Mouse (Mus musculus) heart, embryonic 14.5 days (tissue): Measurements from ENCODE around the gene Aktip. TPM values are rescaled to one million over a fixed set of nuclear protein-coding genes. Genes with fewer than 3 reads are reported as not detected.

Source experiments
- ATAC-seq: fragments of 200-750 bp; cut with Nextera tagmentation; 2 replicates; pipeline ENCODE4 v1.8.0; 2017; ENCODE audit warnings: low read depth, moderate TSS enrichment; ENCODE audit not compliant: insufficient number of reproducible peaks, insufficient read depth, low FRiP score
- H3K27ac ChIP-seq, 2 experiments: fragments of 200-500 bp in 1 of 2; fragments of 300-500 bp in 1 of 2; sonication (generic) in 1 of 2; replicated peaks in 1 of 2; 2 replicates each; pipeline ENCODE4 v1.5.1; 2012 to 2014; ENCODE audit warnings: low read depth in 2 of 2, low read length in 2 of 2, control low read depth in 1 of 2, mild to moderate bottlenecking in 1 of 2, mixed read lengths in 1 of 2; ENCODE audit not compliant: control insufficient read depth in 1 of 2, insufficient read depth in 1 of 2
- H3K27me3 ChIP-seq: fragments of 300-500 bp; sonication (generic); 2 replicates; pipeline ENCODE4 v1.6.1; 2014; ENCODE audit warnings: mild to moderate bottlenecking, low read length, control low read depth; ENCODE audit not compliant: control insufficient read depth, insufficient read depth
- H3K36me3 ChIP-seq: fragments of 300-500 bp; sonication (generic); 2 replicates; pipeline ENCODE4 v1.6.1; 2014; ENCODE audit warnings: mild to moderate bottlenecking, control low read depth, low read length, mixed read lengths; ENCODE audit not compliant: control insufficient read depth, insufficient read depth
- H3K4me1 ChIP-seq, 2 experiments: fragments of 200-500 bp in 1 of 2; fragments of 300-500 bp in 1 of 2; sonication (generic) in 1 of 2; 2 replicates each; pipeline ENCODE4 v1.6.1; 2012 to 2014; ENCODE audit warnings: low read length in 2 of 2, control low read depth in 1 of 2, mixed read lengths in 1 of 2; ENCODE audit not compliant: control insufficient read depth in 2 of 2, insufficient read depth in 2 of 2
- H3K4me2 ChIP-seq: fragments of 300-500 bp; sonication (generic); 2 replicates; pipeline ENCODE4 v1.6.1; 2014; ENCODE audit warnings: mild to moderate bottlenecking, low read length
- H3K4me3 ChIP-seq, 2 experiments: fragments of 200-500 bp in 1 of 2; fragments of 300-500 bp in 1 of 2; sonication (generic) in 1 of 2; 2 replicates each; pipeline ENCODE4 v1.5.1; 2012 to 2014; ENCODE audit warnings: low read length in 2 of 2, mild to moderate bottlenecking in 2 of 2, control low read depth in 1 of 2, low read depth in 1 of 2, moderate library complexity in 1 of 2; ENCODE audit not compliant: control insufficient read depth in 1 of 2, insufficient read depth in 1 of 2
- H3K9ac ChIP-seq: fragments of 300-500 bp; sonication (generic); 2 replicates; pipeline ENCODE4 v1.6.1; 2014; ENCODE audit warnings: mild to moderate bottlenecking, low read length
- H3K9me3 ChIP-seq: fragments of 300-500 bp; sonication (generic); 2 replicates; pipeline ENCODE4 v1.6.1; 2016; ENCODE audit warnings: low read length, control low read depth; ENCODE audit not compliant: control insufficient read depth
- WGBS: fragments of 180-500 bp; shearing (Covaris S2); extraction: QIAGEN DNeasy Blood & Tissue Kit; methylation state at CpG from one replicate; pipeline ENCODE4 v1.1.7; 2014; 5-methylcytosine and 5-hydroxymethylcytosine counted together
- polyA plus RNA-seq: library from polyadenylated mRNA; unstranded; fragments of >200 nt; fragmentation: Nextera tagmentation; extraction: Ambion mirVana; gene quantifications from 2 replicates; pipeline ENCODE4 v1.2.1, GENCODE M21; 2014

Aktip gene
- polyA plus RNA-seq, 1 experiment from 2014 or later = 53.9 TPM

GRCm38 (mm10) chr8:91159959-91160800 lies 39.6 kb downstream of the Aktip start:
- Histone ChIP-seq H3K4me1 (no peaks in the 10 kb centered on the region), H3K4me2 (no peak overlapping the region), H3K27ac (no peak overlapping the region), H3K9me3 (peaks cover 3% of the 10 kb centered on the region; the same call in 1 of the 2 replicates), H3K27me3 (no peaks in the 10 kb centered on the region), H3K36me3 (no peaks in the 10 kb centered on the region), H3K9ac (no peak overlapping the region), H3K4me3 (no peak overlapping the region)
- ATAC-seq = no peak
- 68% methylated on average over 15 of the region's 15 CpGs for WGBS

DNA sequence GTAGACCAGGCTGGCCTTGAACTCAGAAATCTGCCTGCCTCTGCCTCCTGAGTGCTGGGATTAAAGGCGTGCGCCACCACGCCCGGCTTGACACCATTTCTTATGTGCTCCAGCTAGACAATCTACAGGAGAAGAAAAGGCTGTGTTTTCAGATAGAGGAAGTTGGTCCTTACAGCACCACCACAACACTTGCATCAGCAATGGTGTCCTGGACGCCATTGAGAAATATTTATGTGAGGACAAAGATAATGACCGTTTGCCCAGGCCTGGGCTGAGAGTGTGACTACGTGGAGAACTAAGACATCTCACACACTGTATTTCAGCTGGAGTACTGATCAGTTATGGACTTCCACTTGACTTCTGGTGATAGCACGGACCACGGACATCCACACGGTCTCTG lies 41.2 kb downstream of the Aktip start:
- H3K36me3 ChIP-seq = no peaks in the 10 kb centered on the region
- no peak overlapping the region for H3K4me3 ChIP-seq
- ATAC-seq = no peak
- no peaks in the 10 kb centered on the region for H3K27me3 ChIP-seq
- H3K9ac ChIP-seq = no peak overlapping the region
- no peak overlapping the region for H3K4me2 ChIP-seq
- 87% methylated on average over 10 of the region's 10 CpGs for WGBS
- H3K27ac ChIP-seq = no peak overlapping the region
- no peaks in the 10 kb centered on the region for H3K4me1 ChIP-seq
- H3K9me3 ChIP-seq = peaks cover 6% of the 10 kb centered on the region; the same call in 1 of the 2 replicates

GRCm38 (mm10) chr8:91154564-91154963 lies 45.2 kb downstream of the Aktip start:
- no peak overlapping the region for H3K27ac ChIP-seq
- H3K4me2 ChIP-seq = no peak overlapping the region
- ATAC-seq = no peak
- H3K4me3 ChIP-seq = no peak overlapping the region
- H3K9ac ChIP-seq = no peak overlapping the region
- H3K4me1 ChIP-seq = no peaks in the 10 kb centered on the region
- peaks cover 6% of the 10 kb centered on the region; the same call in 1 of the 2 replicates for H3K9me3 ChIP-seq
- H3K27me3 ChIP-seq = no peaks in the 10 kb centered on the region
- H3K36me3 ChIP-seq = no peaks in the 10 kb centered on the region
- 46% methylated on average over 6 of the region's 6 CpGs for WGBS

DNA sequence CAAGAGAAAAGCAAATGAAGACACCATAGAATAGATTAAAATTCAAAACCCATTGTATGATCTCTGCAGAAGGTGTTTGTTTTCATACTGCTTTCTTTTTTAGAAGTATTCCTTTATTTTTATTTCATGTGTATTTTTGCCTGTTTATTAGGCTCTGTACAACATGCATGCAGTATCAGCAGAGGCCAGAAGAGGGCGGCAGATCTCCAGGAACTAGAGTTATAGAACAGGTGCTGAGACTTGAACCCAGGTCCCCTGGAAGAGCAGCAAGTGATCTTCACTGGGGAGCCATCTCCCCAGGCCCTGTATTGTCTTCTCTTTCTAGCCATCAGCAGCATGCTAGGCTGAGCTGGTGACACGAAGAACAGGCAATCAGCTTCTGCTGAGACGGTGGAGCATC lies 45.9 kb downstream of the Aktip start:
- no peak overlapping the region for H3K4me2 ChIP-seq
- H3K9me3 ChIP-seq = peaks cover 6% of the 10 kb centered on the region; the same call in 1 of the 2 replicates
- no peaks in the 10 kb centered on the region for H3K36me3 ChIP-seq

DNA sequence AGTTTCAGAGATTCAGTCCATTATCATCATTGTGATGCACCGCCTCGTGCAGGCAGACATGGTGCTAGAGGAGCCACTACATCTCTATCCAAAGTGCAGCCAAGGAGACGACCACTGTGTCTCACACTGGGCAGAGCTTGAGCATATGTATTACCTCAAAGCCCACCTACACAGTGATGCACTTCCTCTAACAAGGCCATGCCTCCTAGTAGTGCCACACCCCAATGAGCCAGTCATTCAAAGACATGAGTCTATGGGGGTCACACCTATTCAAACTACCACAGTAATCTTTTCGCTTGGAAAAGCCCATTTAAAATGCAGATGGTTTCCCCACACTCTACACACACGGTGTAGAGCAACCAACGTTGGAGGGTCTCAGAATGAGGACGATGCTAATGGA lies 48.2 kb downstream of the Aktip start:
- peaks cover 6% of the 10 kb centered on the region; the same call in 1 of the 2 replicates for H3K9me3 ChIP-seq
- 85% methylated on average over 7 of the region's 7 CpGs for WGBS
- no peaks in the 10 kb centered on the region for H3K36me3 ChIP-seq
- no peak overlapping the region for H3K9ac ChIP-seq
- H3K4me3 ChIP-seq = no peak overlapping the region
- H3K27ac ChIP-seq = no peak overlapping the region
- ATAC-seq = no peak
- H3K4me2 ChIP-seq = no peak overlapping the region
- H3K27me3 ChIP-seq = no peaks in the 10 kb centered on the region
- peaks cover 0 to 6% of the 10 kb centered on the region in 2 experiments; a peak in 1 of 4 replicates for H3K4me1 ChIP-seq

More for the DNA sequence above, 45.9 kb downstream of the Aktip start:
- Histone ChIP-seq H3K4me3 (no peak overlapping the region), H3K9ac (no peak overlapping the region), H3K27ac (no peak overlapping the region), H3K4me1 (peaks cover 0 to 3% of the 10 kb centered on the region in 2 experiments; a peak in 1 of 4 replicates), H3K27me3 (no peaks in the 10 kb centered on the region)
- ATAC-seq = no peak
- 71% methylated on average over 3 of the region's 3 CpGs for WGBS

DNA sequence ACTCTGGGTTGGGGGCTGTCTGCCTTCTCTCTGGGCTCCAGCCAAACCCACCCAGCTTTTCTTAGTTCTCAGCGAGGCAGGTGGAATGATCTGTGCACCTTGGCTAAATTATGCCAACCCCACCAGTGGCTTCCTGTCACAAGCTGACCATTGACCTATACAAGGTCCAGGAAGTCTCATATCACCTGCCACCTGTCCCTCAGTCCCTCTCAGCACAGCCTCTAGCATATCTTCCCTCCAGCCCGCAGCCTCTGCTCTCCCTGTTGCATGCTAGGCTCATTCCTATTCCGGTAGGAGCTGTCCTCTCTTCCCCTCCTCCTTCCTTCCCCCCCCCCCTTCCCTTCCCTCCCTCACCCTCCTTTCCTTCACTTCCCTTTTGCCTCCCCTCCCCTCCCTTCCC lies 50.5 kb downstream of the Aktip start:
- ATAC-seq = no peak
- 56% methylated on average over 3 of the region's 3 CpGs for WGBS
- Histone ChIP-seq H3K9ac (no peak overlapping the region), H3K4me2 (no peak overlapping the region), H3K4me1 (peaks cover 0 to 6% of the 10 kb centered on the region in 2 experiments; a peak in 1 of 4 replicates), H3K4me3 (no peak overlapping the region), H3K36me3 (no peaks in the 10 kb centered on the region), H3K27ac (no peak overlapping the region), H3K27me3 (no peaks in the 10 kb centered on the region), H3K9me3 (0 out of 2 replicates have a peak, but pooled peaks cover 3% of the 10 kb centered on the region)

DNA sequence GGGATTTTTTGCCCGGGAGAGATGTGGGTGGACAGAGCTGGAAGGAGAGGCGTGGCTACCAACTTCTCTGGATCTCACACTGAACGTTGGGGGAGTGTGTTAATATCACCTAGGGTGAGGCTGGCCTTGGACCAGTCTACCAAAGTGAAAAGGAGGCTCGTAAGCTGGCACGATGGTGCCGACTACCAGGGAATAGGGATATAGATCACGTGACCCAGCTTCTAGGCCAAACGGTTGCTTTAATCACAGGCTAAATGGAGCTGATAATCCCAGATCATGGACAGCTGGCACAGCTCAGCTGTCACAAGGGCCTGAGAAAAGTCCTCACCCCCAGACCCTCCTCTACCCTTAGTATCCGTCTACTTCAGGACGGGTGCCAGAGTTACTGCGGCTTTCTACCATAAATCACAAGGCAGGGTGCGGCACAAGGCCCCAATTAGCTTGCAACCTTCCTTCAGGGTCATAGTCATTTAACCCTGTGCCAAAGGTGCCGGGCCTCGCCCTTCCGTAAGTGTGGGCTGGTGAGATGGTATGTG lies 51.1 kb downstream of the Aktip start:
- Histone ChIP-seq H3K9ac (no peak overlapping the region), H3K4me3 (no peak overlapping the region), H3K27ac (no peak overlapping the region), H3K27me3 (no peaks in the 10 kb centered on the region), H3K9me3 (no peaks in the 10 kb centered on the region), H3K36me3 (no peaks in the 10 kb centered on the region), H3K4me2 (no peak overlapping the region), H3K4me1 (peaks cover 0 to 6% of the 10 kb centered on the region in 2 experiments; a peak in 1 of 4 replicates)
- WGBS = 63% methylated on average over 15 of the region's 15 CpGs
- ATAC-seq = no peak
